Mouse (Mus musculus) pancreas, adult 10 weeks (tissue): ENCODE data around the gene Hnrnpll. TPM values are rescaled to one million over a fixed set of nuclear protein-coding genes. Genes with fewer than 3 reads are reported as not detected.

ENCODE experiments used
- polyA plus RNA-seq: library from polyadenylated mRNA; stranded (reverse); fragments of 350-450 nt; fragmentation: Illumina TruSeq; extraction: RNeasy Lipid Tissue Mini Kit (QIAGEN cat#74804); gene quantifications from one replicate; pipeline ENCODE4 v1.2.3, GENCODE M21; 2015; ENCODE audit warnings: low read depth, low replicate concordance; ENCODE audit not compliant: insufficient read depth

The Hnrnpll gene
- 6.6 TPM for polyA plus RNA-seq

GRCm38 (mm10) chr17:80061783-80062619, at the start of gene Hnrnpll:
Gene Hnrnpll (minus strand): TSS chr17:80062334.

Other genes starting within 250 kb of the Hnrnpll start
- gene Atl2, start 166.2 kb downstream of the Hnrnpll start, polyA plus RNA-seq = 8.1 TPM
- 1.6 TPM for gene Galm, start 65.1 kb upstream of the Hnrnpll start, polyA plus RNA-seq
- 50.7 TPM for gene Srsf7, start 145.0 kb upstream of the Hnrnpll start, polyA plus RNA-seq
- not detected for gene Ttc39d, start 145.1 kb upstream of the Hnrnpll start, polyA plus RNA-seq
- 1.8 TPM for gene Gemin6, start 162.1 kb upstream of the Hnrnpll start, polyA plus RNA-seq
- gene Morn2, start 227.9 kb upstream of the Hnrnpll start, polyA plus RNA-seq = 5.6 TPM
- 5.4 TPM for gene Dhx57, start 228.1 kb upstream of the Hnrnpll start, polyA plus RNA-seq
- gene Arhgef33, start 245.1 kb upstream of the Hnrnpll start, polyA plus RNA-seq = not detected